Mouse (Mus musculus) monocyte, adult 2 months (primary cell): Measurements from ENCODE around the gene Iqcn.

Experiments used
- DNase-seq, 2 experiments: peaks; one replicate each; pipeline ENCODE4 v3.0.0; 2022; ENCODE audit warnings: low spot score in 2 of 2, low read depth in 1 of 2

The Iqcn gene

GRCm38 (mm10) chr8:70677451-70678080, 25.7 kb upstream of the Iqcn start:
- DNase-seq = no peak

- DNase-seq = no peak
Observed at GRCm38 (mm10) chr8:70678679-70679078, 24.6 kb upstream of the Iqcn start.

- DNase-seq = no peak
Observed at GRCm38 (mm10) chr8:70679404-70679803, 23.9 kb upstream of the Iqcn start.

- DNase-seq = no peak
Observed at GRCm38 (mm10) chr8:70680039-70680438, 23.2 kb upstream of the Iqcn start.

GRCm38 (mm10) chr8:70681410-70681809, 21.8 kb upstream of the Iqcn start:
- no peak for DNase-seq

GRCm38 (mm10) chr8:70682193-70682592, 21.1 kb upstream of the Iqcn start:
- DNase-seq = no peak

GRCm38 (mm10) chr8:70682692-70683091, 20.6 kb upstream of the Iqcn start:
- DNase-seq = no peak

GRCm38 (mm10) chr8:70684291-70684690, 19.0 kb upstream of the Iqcn start:
- DNase-seq = no peak

GRCm38 (mm10) chr8:70687576-70687975, 15.7 kb upstream of the Iqcn start:
- no peak for DNase-seq

- DNase-seq = no peak
Observed at GRCm38 (mm10) chr8:70688136-70688535, 15.1 kb upstream of the Iqcn start.

GRCm38 (mm10) chr8:70689892-70690390, 13.3 kb upstream of the Iqcn start:
- no peak for DNase-seq

- DNase-seq = no peak
Observed at GRCm38 (mm10) chr8:70691230-70691629, 12.0 kb upstream of the Iqcn start.

- DNase-seq = no peak
Observed at GRCm38 (mm10) chr8:70691727-70692231, 11.5 kb upstream of the Iqcn start.

GRCm38 (mm10) chr8:70693636-70694035, 9.6 kb upstream of the Iqcn start:
- no peak for DNase-seq

GRCm38 (mm10) chr8:70695318-70696018, 7.8 kb upstream of the Iqcn start:
- DNase-seq = peak in 1 of 2 experiments; percentile 54

GRCm38 (mm10) chr8:70696019-70696885, 7.0 kb upstream of the Iqcn start:
- DNase-seq = no peak

- DNase-seq = no peak
Observed at GRCm38 (mm10) chr8:70696946-70697345, 6.3 kb upstream of the Iqcn start.

GRCm38 (mm10) chr8:70697366-70698250, 5.6 kb upstream of the Iqcn start:
- DNase-seq = no peak

- DNase-seq = peak; percentile 99 to 100
Observed at GRCm38 (mm10) chr8:70698310-70699109, 4.7 kb upstream of the Iqcn start, which contains the start of gene Jund. Gene Jund (plus strand): TSS chr8:70698949.
